Mouse (Mus musculus) neural tube, embryonic 12.5 days (tissue): ENCODE measurements around the gene Snrpc. TPM values are rescaled to one million over a fixed set of nuclear protein-coding genes. Genes with fewer than 3 reads are reported as not detected.
"Not testable (repeated sequence)": the region's sequence is repeated elsewhere in the genome, so short reads cannot be mapped to it uniquely, and the experiment has no call there.

Experiments
- ATAC-seq: fragments of 200-750 bp; cut with Nextera tagmentation; 2 replicates; pipeline ENCODE4 v1.8.0; 2017; ENCODE audit warnings: low read depth, mild to moderate bottlenecking, moderate TSS enrichment, moderate library complexity; ENCODE audit not compliant: low FRiP score
- H3K27ac ChIP-seq: fragments of 300-500 bp; sonication (generic); 2 replicates; pipeline ENCODE4 v1.5.1; 2016
- H3K27me3 ChIP-seq: fragments of 300-500 bp; sonication (generic); replicated peaks from 2 replicates; pipeline ENCODE4 v1.6.1; 2016; ENCODE audit warnings: mild to moderate bottlenecking
- H3K36me3 ChIP-seq: fragments of 300-500 bp; sonication (generic); 2 replicates; pipeline ENCODE4 v1.6.1; 2016; ENCODE audit warnings: mild to moderate bottlenecking
- H3K4me1 ChIP-seq: fragments of 300-500 bp; sonication (generic); 2 replicates; pipeline ENCODE4 v1.6.1; 2016
- H3K4me2 ChIP-seq: fragments of 300-500 bp; sonication (generic); replicated peaks from 2 replicates; pipeline ENCODE4 v1.6.1; 2016; ENCODE audit warnings: mild to moderate bottlenecking
- H3K4me3 ChIP-seq: fragments of 300-500 bp; sonication (generic); 2 replicates; pipeline ENCODE4 v1.5.1; 2016
- H3K9ac ChIP-seq: fragments of 300-500 bp; sonication (generic); 2 replicates; pipeline ENCODE4 v1.6.1; 2016; ENCODE audit warnings: mild to moderate bottlenecking
- H3K9me3 ChIP-seq: fragments of 300-500 bp; sonication (generic); 2 replicates; pipeline ENCODE4 v1.6.1; 2016; ENCODE audit warnings: mild to moderate bottlenecking
- WGBS: fragments of 180-500 bp; shearing (Covaris S2); methylation state at CpG from one replicate; pipeline ENCODE4 v1.1.7; 2016; 5-methylcytosine and 5-hydroxymethylcytosine counted together
- polyA plus RNA-seq: library from polyadenylated mRNA; unstranded; fragments of >200 nt; fragmentation: Nextera tagmentation; extraction: Ambion mirVana; gene quantifications from 2 replicates; pipeline ENCODE4 v1.2.1, GENCODE M21; 2016

The Snrpc gene
- 322 and 330 TPM in 2 replicates for polyA plus RNA-seq

DNA sequence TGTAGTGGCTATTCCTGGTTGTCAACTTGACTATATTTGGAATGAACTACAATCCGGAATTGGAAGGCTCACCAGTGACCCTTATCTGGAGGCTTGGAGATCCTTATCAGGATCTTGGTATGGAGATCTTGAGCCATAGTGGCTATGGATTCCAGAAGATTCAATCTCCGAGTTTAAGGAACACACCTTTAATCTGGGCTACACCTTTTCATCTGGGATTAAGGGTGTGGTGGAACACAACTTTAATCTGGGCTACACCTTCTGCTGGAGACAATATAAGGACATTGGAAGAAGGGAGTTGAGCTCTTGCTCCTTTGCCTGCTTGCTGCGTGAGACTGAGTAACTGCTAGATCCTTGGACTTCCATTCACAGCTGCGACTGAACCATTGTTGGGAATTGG lies at the start of gene Snrpc:
Snrpc (plus strand) TSS at position 301 of the 400 bp plus-strand sequence.
- 82% methylated on average over 4 of the region's 4 CpGs for WGBS
- H3K27ac ChIP-seq, H3K4me2 ChIP-seq, H3K36me3 ChIP-seq, H3K4me3 ChIP-seq, H3K9me3 ChIP-seq, ATAC-seq, H3K27me3 ChIP-seq, H3K9ac ChIP-seq: not testable (repeated sequence)
- peaks cover 12% of the 10 kb centered on the region for H3K4me1 ChIP-seq

DNA sequence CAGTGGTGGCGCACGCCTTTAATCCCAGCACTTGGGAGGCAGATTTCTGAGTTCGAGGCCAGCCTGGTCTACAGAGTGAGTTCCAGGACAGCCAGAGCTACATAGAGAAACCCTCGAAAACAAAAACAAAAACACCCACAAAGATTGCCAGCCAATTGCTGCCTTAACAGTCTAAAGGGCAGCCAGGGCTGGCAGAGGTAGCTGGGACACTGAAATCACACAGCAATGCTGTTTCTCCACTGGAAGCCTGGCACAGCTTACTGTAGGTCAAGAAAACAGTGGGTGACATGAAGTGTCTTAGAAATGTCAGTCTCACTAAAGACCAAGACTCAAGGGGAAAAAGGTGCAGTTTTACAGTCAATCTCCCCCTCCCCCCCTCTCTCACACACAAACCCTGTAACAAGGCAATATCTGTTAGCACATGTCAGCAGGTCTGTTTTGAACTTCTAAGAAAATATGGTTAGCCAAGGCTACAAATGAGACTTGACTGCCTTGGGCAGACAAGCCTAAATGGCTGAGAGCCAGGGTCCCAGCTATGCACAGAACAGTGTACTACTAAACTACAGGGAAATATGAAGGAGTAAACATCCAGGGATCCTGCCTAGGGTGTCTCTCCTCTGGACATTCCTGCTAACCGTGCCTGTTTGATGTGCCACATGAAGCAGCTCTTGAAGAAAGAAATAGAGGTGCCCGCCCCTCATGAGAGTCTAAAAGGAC lies 49.3 kb upstream of the Snrpc start:
- no peaks in the 10 kb centered on the region for H3K4me1 ChIP-seq
- no peak for ATAC-seq
- H3K9me3 ChIP-seq: no peaks in the 10 kb centered on the region
- no peak overlapping the region for H3K4me3 ChIP-seq
- H3K4me2 ChIP-seq: no peak overlapping the region
- no peak overlapping the region for H3K27ac ChIP-seq
- no peak overlapping the region for H3K9ac ChIP-seq
- peaks cover 32% of the 10 kb centered on the region for H3K36me3 ChIP-seq
- WGBS: 97% methylated on average over 6 of the region's 6 CpGs
- no peaks in the 10 kb centered on the region for H3K27me3 ChIP-seq

- Histone ChIP-seq H3K27me3 (no peaks in the 10 kb centered on the region), H3K9me3 (no peaks in the 10 kb centered on the region), H3K9ac (no peak overlapping the region), H3K36me3 (peaks cover 22% of the 10 kb centered on the region), H3K4me2 (no peak overlapping the region), H3K4me3 (no peak overlapping the region), H3K27ac (no peak overlapping the region), H3K4me1 (no peaks in the 10 kb centered on the region)
- 92% methylated on average over 5 of the region's 5 CpGs for WGBS
- ATAC-seq: no peak
These were observed 47.9 kb upstream of the Snrpc start for GRCm38 (mm10) chr17:27790015-27790414.

DNA sequence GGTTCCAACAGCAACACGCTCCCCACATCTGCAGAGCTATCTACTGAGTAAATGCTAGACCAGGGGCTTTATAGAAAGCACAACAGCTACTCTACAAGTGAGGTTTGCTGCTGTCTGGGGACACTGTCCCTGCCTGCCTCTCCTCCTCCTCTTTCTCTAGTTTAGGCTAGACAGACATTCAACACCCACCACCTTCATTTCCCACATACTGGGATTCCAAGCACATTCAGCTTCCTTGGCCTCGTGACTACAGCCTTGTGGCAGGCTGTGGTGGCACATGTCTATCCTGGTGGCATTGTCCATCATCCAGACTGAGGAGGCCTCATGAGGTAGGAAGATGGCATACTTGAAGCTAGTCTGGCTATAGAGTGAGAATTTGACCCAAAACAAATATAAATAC lies 47.0 kb upstream of the Snrpc start:
- no peak for ATAC-seq
- Histone ChIP-seq H3K4me3 (no peak overlapping the region), H3K4me1 (0 out of 2 replicates have a peak, but pooled peaks cover 2% of the 10 kb centered on the region), H3K4me2 (no peak overlapping the region), H3K9ac (no peak overlapping the region), H3K27me3 (no peaks in the 10 kb centered on the region), H3K27ac (no peak overlapping the region), H3K9me3 (no peaks in the 10 kb centered on the region), H3K36me3 (peaks cover 12% of the 10 kb centered on the region; the same call in 1 of the 2 replicates)
- 92% methylated on average over 2 of the region's 2 CpGs for WGBS

GRCm38 (mm10) chr17:27791556-27791955 lies 46.4 kb upstream of the Snrpc start:
- Histone ChIP-seq H3K4me2 (no peak overlapping the region), H3K27me3 (no peaks in the 10 kb centered on the region), H3K4me1 (peaks cover 8% of the 10 kb centered on the region), H3K9me3 (no peaks in the 10 kb centered on the region), H3K36me3 (peaks cover 9% of the 10 kb centered on the region; the same call in 1 of the 2 replicates), H3K4me3 (no peak overlapping the region), H3K9ac (no peak overlapping the region), H3K27ac (no peak overlapping the region)
- no peak for ATAC-seq
- 96% methylated on average over 2 of the region's 2 CpGs for WGBS

- H3K27ac ChIP-seq: no peak overlapping the region
These were observed 45.4 kb upstream of the Snrpc start for GRCm38 (mm10) chr17:27792516-27792915.

DNA sequence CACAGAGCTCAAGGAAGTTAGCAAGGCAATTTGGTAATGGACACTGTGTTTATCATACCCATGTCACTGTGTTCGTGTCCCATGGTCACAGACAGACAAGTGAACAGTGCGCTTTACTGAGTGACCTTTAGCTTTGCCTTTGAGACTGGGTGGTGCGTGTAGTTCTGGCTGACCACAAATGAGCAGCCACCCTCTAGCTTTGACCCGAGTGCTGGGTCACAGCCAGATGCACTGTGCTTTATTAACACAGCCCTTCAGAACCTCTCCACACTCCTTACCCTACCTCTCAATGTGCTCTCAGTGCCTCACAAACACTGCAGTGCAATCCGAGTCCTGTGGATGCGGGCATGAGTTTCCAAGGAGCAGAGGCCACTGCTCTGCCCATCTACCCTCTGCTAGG lies 44.8 kb upstream of the Snrpc start:
- Histone ChIP-seq H3K4me1 (peaks cover 24% of the 10 kb centered on the region), H3K27me3 (no peaks in the 10 kb centered on the region), H3K4me3 (no peak overlapping the region), H3K4me2 (no peak overlapping the region), H3K36me3 (peaks cover 9% of the 10 kb centered on the region; the same call in 1 of the 2 replicates), H3K9ac (no peak overlapping the region), H3K27ac (no peak overlapping the region), H3K9me3 (no peaks in the 10 kb centered on the region)
- no peak for ATAC-seq
- WGBS: 93% methylated on average over 6 of the region's 6 CpGs

More at GRCm38 (mm10) chr17:27792516-27792915, 45.4 kb upstream of the Snrpc start:
- peaks cover 18% of the 10 kb centered on the region for H3K4me1 ChIP-seq
- H3K36me3 ChIP-seq: peaks cover 9% of the 10 kb centered on the region; the same call in 1 of the 2 replicates
- no peak for ATAC-seq
- 90% methylated on average over 4 of the region's 4 CpGs for WGBS
- no peak overlapping the region for H3K4me3 ChIP-seq
- no peaks in the 10 kb centered on the region for H3K27me3 ChIP-seq
- no peak overlapping the region for H3K9ac ChIP-seq
- no peaks in the 10 kb centered on the region for H3K9me3 ChIP-seq
- no peak overlapping the region for H3K4me2 ChIP-seq

- no peaks in the 10 kb centered on the region for H3K27me3 ChIP-seq
- no peak overlapping the region for H3K4me3 ChIP-seq
- H3K27ac ChIP-seq: peak overlapping the region; percentile 88
- no peak overlapping the region for H3K9ac ChIP-seq
- peaks cover 45% of the 10 kb centered on the region for H3K4me1 ChIP-seq
- H3K4me2 ChIP-seq: peak overlapping the region; percentile 44
- H3K9me3 ChIP-seq: no peaks in the 10 kb centered on the region
- H3K36me3 ChIP-seq: peaks cover 7% of the 10 kb centered on the region; the same call in 1 of the 2 replicates
- 47% methylated on average over 6 of the region's 6 CpGs for WGBS
- peak; percentile 92 for ATAC-seq
These were observed 41.2 kb upstream of the Snrpc start for GRCm38 (mm10) chr17:27796780-27797179.

GRCm38 (mm10) chr17:27797341-27797872 lies 40.5 kb upstream of the Snrpc start:
- no peaks in the 10 kb centered on the region for H3K27me3 ChIP-seq
- H3K4me3 ChIP-seq: no peak overlapping the region; the same call in 1 of the 2 replicates
- peak overlapping the region; percentile 88 for H3K27ac ChIP-seq
- peak overlapping the region; percentile 52 for H3K9ac ChIP-seq
- peak; percentile 62 for ATAC-seq
- peak overlapping the region; percentile 44 for H3K4me2 ChIP-seq
- no peaks in the 10 kb centered on the region for H3K9me3 ChIP-seq
- peaks cover 45% of the 10 kb centered on the region for H3K4me1 ChIP-seq
- peaks cover 7% of the 10 kb centered on the region; the same call in 1 of the 2 replicates for H3K36me3 ChIP-seq
- 18% methylated on average over 11 of the region's 11 CpGs for WGBS

DNA sequence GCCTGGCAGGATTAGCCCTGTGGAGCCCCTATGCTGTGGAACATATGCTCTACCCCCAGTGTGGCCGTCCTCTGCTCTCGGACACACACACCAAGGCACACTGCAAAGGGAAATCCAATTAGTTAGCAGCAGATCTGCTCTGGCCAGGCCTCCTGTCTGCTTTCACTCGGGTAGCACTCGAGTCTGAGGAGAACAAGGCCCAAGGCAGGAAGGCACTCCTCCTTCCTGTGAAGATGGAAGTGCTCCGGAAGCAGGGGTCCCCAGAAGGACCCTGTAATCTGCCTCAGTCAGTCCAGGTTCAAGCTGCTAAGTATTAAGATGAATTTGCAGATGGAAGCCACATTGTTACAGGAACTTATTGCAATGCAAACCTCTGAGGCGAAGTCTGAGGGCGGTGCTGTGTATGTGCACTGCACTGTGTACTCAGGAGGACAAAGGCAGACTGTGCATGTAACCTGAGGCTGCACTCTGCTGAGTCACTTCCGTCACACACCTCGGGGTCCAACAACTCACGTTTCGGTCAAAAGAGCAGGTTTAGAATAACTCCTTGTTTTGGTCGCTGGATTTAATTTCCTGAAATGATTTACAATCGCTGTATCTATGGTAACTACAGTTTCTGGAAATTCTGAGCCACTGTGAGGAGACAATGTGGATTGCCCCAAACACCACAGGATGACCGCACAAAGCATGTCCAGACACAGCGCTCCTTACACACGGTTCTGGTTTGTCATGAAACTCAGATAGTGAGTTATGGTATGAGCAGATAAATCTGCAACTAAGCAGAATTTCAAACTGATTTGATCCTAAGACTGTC lies 38.0 kb upstream of the Snrpc start:
- Histone ChIP-seq H3K36me3 (no peaks in the 10 kb centered on the region), H3K9ac (no peak overlapping the region), H3K9me3 (no peaks in the 10 kb centered on the region), H3K27me3 (no peaks in the 10 kb centered on the region), H3K4me3 (no peak overlapping the region), H3K4me2 (peak overlapping the region; percentile 16; the same call in 1 of the 2 replicates), H3K27ac (peak overlapping the region; percentile 64; the same call in 1 of the 2 replicates), H3K4me1 (peaks cover 45% of the 10 kb centered on the region)
- no peak for ATAC-seq
- WGBS: 50% methylated on average over 16 of the region's 16 CpGs

- WGBS: 91% methylated on average over 9 of the region's 9 CpGs
- Histone ChIP-seq H3K27ac (no peak overlapping the region), H3K4me3 (no peak overlapping the region), H3K9ac (no peak overlapping the region), H3K4me1 (peaks cover 43% of the 10 kb centered on the region), H3K36me3 (no peaks in the 10 kb centered on the region), H3K27me3 (no peaks in the 10 kb centered on the region), H3K9me3 (no peaks in the 10 kb centered on the region), H3K4me2 (no peak overlapping the region)
- no peak for ATAC-seq
These were observed 37.0 kb upstream of the Snrpc start for GRCm38 (mm10) chr17:27800710-27801648.
